Mouse (Mus musculus): ENCODE measurements around the gene Cpeb4. TPM values are rescaled to one million over a fixed set of nuclear protein-coding genes. Genes with fewer than 3 reads are reported as not detected.
"Not testable (repeated sequence)": the region's sequence is repeated elsewhere in the genome, so short reads cannot be mapped to it uniquely, and the experiment has no call there.

Cpeb4 gene
- 14.1 and 17.8 TPM in 2 replicates for polyA plus RNA-seq (2012; rRNA removed)

GRCm38 (mm10) chr11:31871911-31872310 lies at the start of gene Cpeb4:
TSS of gene Cpeb4 (plus strand) at chr11:31872211.
- DNase-seq (ENCODE audit: low read depth): no peak

DNA sequence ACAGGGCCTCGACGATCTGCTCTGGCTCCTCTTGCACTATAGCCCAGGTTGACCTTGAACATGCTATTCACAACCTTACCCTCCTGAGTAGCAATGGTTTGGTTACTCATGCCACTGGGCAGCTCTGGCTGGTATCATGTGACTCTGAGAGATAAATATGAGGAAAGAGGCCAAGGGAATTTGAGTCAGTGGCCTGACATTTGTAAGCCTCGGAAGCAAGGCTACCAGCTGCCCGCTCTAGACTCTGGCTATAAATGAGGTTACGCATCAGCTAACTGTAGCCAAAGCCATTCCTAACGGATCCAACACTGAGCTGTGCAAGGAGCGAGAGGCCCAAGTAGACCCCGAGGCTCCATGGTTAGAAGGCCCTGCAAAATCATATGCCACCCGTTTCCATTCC lies 49.5 kb upstream of the Cpeb4 start:
- no peak for DNase-seq (ENCODE audit: low read depth)

GRCm38 (mm10) chr11:31823513-31823912 lies 48.5 kb upstream of the Cpeb4 start:
- DNase-seq (ENCODE audit: low read depth): no peak

DNA sequence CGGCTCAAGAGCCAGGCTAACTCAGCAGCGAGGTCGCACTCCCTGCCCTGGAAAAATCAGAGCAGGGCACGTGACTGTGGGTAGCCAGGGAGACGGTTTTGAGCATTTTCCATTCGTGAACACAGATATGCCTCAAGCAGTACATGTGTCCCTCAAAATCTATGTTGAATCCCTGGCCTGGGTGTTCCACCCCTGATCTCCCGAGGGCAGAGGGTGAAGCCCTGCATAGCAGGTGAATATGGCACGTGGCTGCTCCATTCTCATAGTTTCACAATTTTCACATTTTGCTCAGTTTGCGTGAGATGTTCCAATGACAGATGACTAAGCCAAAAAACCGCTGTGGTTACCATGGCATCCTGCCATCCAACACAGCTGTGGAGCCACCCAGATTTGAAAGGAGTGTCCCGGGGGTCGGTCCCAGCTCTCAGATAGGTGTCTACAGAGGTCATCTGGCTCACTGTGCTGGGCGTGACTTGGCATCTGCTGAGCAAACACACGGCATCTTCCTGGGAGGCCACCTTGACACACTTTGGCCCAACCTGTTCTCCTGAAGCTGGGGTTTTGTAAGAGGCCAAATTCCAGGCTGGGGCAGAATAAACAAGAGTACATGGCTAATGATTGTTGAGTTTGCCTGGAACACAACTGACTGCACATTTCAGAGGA lies 47.4 kb upstream of the Cpeb4 start:
- DNase-seq (ENCODE audit: low read depth): peak; percentile 40

- DNase-seq (ENCODE audit: low read depth): no peak
Measured at GRCm38 (mm10) chr11:31828011-31828770, 43.8 kb upstream of the Cpeb4 start.

DNA sequence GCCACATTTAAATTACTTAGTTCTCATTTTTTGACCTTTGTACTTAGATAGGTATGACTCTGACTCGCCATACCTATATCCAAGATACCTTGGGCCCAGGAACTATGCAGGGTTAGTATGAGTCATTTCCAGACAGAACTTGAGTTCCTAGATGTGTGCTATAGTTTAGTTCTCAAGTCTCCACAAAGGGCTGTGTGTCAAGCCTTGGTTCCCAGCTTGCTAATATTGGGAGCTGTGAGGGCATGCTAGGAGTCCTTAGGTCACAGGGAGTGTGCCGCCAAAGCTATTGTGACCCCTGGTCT lies 43.3 kb upstream of the Cpeb4 start:
- DNase-seq (ENCODE audit: low read depth): no peak

DNA sequence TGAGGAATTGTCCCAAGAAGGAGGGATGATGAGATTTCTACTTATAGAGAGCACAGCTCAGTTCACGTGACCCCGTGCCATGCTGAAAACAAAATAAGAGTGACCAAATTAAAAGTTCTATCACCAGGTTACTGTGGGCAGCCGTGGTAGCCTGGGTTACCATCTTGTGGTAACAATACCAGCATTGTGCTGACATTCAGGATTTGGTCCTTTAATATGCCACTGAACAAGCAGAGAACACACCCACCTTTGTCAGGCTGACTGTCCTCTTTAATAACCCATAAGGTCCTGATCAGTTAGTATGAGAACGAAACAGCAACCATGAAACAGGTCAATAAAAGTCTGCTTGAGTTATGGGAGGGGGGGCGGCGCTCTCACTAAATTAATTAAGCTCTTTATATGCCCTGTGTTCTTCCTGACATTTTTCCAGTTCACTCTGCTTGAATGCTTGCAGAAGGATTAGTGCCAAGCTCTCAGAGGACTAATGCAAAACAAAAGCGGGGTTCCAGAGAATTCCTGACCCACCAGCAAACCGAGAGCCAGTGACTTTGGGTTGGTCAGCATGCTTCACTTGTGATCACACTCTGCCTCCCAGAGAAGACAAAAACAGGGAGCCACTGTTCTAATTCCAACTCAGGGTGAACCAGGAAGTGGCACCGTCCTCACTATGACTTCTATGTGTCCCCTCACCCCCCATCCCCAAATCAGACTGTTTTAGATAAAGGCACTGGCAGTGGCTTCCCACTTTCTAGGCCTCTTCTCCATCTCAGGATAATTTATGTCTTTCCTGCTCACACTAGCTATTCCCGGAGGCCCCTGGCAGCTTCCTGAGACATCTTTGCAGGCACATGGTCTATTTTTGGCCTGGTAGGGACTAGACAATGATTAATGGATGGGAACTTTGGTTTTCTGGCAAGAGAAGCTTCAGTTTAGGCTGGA lies 41.5 kb upstream of the Cpeb4 start:
- no peak for DNase-seq (ENCODE audit: low read depth)

GRCm38 (mm10) chr11:31831451-31831850 lies 40.6 kb upstream of the Cpeb4 start:
- no peak for DNase-seq (ENCODE audit: low read depth)

GRCm38 (mm10) chr11:31831983-31832382 lies 40.0 kb upstream of the Cpeb4 start:
- DNase-seq (ENCODE audit: low read depth): no peak

- no peak for DNase-seq (ENCODE audit: low read depth)
Measured at GRCm38 (mm10) chr11:31832439-31832980, 39.5 kb upstream of the Cpeb4 start.

DNA sequence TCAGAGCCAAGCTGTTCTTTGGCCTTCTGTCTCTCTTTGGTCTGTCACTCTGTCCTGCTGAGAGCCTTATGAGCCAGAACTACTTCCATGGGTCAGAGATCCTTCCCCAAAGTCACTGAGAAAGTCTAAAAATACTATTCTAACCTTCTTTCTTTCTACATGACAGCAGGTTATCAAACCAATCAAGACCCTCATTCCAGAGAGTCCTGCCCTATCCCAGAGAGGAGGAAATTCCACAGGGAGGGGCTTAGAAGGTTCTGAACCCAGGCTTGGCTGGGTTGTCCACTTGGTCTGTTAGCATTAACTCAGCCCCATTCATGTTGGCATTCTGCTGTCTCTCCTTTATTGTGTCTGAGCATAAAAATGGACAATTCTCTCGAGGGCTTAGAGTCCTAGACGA lies 38.5 kb upstream of the Cpeb4 start:
- no peak for DNase-seq (ENCODE audit: low read depth)

DNA sequence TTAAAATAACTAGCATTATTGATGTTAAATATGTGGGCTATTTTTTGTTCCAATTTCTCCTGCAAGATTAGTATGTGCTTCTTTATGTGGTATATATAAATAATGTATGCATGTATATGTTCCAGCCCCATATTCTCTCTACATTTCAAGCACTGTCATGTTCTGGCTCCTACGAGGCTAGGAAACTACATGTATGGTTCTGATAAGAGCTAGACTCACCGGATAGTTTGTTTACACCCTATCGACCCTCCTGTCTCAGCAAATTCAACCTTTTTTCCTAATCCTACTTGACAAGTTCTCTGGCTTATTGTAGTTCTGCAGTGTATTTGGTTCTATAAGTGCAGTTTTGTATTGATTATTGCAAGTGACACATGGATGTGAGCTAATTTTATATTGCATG lies 36.7 kb upstream of the Cpeb4 start:
- DNase-seq (ENCODE audit: low read depth): no peak

GRCm38 (mm10) chr11:31837243-31837642 lies 34.8 kb upstream of the Cpeb4 start:
- no peak for DNase-seq (ENCODE audit: low read depth)

DNA sequence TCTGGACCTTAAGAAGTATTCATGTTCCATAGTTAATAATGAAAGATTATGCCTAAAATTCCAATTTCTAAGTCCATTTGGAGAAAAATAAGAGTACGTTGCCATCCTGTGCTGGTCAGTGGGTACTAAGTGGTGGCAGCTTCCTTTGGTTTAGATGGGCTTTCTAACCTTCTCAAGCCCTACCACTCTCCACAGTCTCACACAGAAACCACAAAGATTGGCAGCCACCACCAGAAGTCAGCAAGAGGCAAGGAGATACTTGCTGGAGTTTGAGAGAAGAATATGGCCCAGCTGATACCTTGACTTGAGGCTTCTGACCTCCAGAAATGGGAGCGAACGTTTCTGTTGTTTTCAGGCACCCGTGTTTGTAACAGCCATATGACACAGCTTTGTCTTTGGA lies 34.3 kb upstream of the Cpeb4 start:
- no peak for DNase-seq (ENCODE audit: low read depth)

GRCm38 (mm10) chr11:31838442-31839083 lies 33.4 kb upstream of the Cpeb4 start:
- DNase-seq (ENCODE audit: low read depth): no peak

GRCm38 (mm10) chr11:31839084-31839460 lies 32.9 kb upstream of the Cpeb4 start:
- no peak for DNase-seq (ENCODE audit: low read depth)

GRCm38 (mm10) chr11:31842171-31842959 lies 29.6 kb upstream of the Cpeb4 start:
- no peak for DNase-seq (ENCODE audit: low read depth)

DNA sequence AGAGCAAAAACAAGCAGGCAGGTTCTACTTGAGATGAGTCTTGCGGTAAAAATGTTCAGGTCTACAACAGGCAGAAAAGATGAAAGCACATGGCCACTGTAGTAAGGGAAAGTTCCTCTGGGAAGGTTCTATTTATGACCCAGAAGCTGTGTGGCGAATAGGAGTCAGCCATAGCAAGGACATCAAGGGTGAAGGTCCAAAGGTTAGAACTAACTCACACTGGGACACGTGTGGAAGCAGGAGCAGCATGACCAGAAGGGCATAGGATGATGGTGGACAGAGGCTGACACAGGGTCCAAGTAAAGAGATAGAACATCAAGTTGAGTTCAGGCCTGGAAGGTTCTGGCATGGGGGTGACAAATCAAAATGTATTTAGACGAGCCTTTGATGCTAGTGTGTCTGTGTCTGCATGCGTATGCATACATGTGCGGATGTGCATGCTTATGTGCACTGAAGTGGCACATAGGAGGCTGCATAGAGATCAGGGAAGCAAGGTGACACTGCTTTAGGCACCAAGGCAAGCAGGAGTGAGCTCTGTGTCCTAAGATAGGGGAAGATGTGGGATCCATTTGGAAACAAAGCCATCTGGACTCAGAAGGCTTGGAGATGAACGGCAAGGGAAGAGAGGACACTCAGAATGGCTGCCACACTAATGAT lies 28.7 kb upstream of the Cpeb4 start:
- DNase-seq (ENCODE audit: low read depth): no peak

DNA sequence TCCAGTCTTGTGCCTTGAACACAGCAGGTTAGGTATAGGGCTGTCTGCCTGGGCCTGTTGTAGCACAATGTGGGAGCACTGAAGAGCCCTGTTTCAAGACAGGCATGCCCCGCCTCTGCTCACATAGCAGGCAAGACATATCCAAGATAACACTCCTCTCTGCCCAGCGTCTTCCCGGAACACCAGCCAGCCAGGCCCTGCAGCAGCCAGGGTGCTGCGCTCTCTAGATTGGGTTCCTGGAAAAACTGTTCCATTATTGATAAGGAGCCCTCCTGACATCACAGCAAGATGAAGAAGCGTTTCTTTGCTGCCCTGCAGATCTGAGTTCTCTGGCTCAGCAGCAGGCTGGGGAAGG lies 28.2 kb upstream of the Cpeb4 start:
- no peak for DNase-seq (ENCODE audit: low read depth)

- DNase-seq (ENCODE audit: low read depth): not testable (repeated sequence)
Measured at GRCm38 (mm10) chr11:31845111-31845510, 26.9 kb upstream of the Cpeb4 start.
